Mouse (Mus musculus): ENCODE results near the gene Gpatch8.

DNA sequence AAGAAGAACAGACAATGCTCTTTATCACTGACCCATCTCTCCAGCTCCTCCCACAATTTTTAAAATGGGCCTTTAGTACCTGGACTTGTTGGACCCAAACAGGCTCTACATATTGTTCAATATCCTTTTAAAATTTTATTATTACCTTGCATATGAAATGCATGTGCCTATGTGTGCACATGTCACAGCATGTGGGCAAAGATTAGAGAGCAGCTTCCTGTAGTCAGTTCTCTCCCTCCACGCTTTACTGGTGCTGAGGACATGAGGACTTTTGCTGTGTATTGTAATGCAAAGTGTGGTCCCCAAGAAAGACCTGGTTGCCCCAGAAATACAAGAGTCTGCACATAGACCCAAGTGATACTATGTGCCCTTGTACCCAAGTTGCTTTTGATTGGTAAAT, 18.8 kb upstream of the Gpatch8 start:
- TF ChIP-seq CTCF (IDR thresholded peaks at IDR 0.05) (no peak), POLR2A (IDR thresholded peaks at IDR 0.05; ENCODE audit: insufficient read depth, low read depth, low read length) (no peak)
